Mouse (Mus musculus) liver, postnatal 0 days (tissue): ENCODE results near the gene Cited2. TPM values are rescaled to one million over a fixed set of nuclear protein-coding genes. Genes with fewer than 3 reads are reported as not detected.
A peak's percentile ranks its signal among the peaks of the same experiment; 100 is the strongest.

Experiments
- ATAC-seq: fragments of 200-750 bp; cut with Nextera tagmentation; 2 replicates; pipeline ENCODE4 v1.8.0; 2017; ENCODE audit warnings: mild to moderate bottlenecking, moderate library complexity
- DNase-seq: peaks from one replicate; pipeline ENCODE4 v3.0.0-alpha.2; 2016
- H3K27ac ChIP-seq: fragments of 300-500 bp; sonication (generic); 2 replicates; pipeline ENCODE4 v1.5.1; 2014; ENCODE audit warnings: antibody characterized with exemption, moderate library complexity, mild to moderate bottlenecking, low read depth
- H3K27me3 ChIP-seq: fragments of 300-500 bp; sonication (generic); 2 replicates; pipeline ENCODE4 v1.6.1; 2014; ENCODE audit warnings: low read length, control low read depth, mixed read lengths; ENCODE audit not compliant: insufficient read depth
- H3K36me3 ChIP-seq: fragments of 300-500 bp; sonication (generic); replicated peaks from 2 replicates; pipeline ENCODE4 v1.6.1; 2014; ENCODE audit warnings: mild to moderate bottlenecking, control low read depth, low read length, moderate library complexity, mixed read lengths; ENCODE audit not compliant: insufficient read depth
- H3K4me1 ChIP-seq: fragments of 300-500 bp; sonication (generic); 2 replicates; pipeline ENCODE4 v1.6.1; 2014; ENCODE audit warnings: antibody characterized with exemption, mild to moderate bottlenecking, control low read depth; ENCODE audit not compliant: insufficient read depth
- H3K4me2 ChIP-seq: fragments of 300-500 bp; sonication (generic); 2 replicates; pipeline ENCODE4 v1.6.1; 2014; ENCODE audit warnings: low read depth, mild to moderate bottlenecking, low read length, moderate library complexity, mixed read lengths
- H3K4me3 ChIP-seq: fragments of 300-500 bp; sonication (generic); 2 replicates; pipeline ENCODE4 v1.5.1; 2014; ENCODE audit warnings: low read depth, low read length
- H3K9ac ChIP-seq: fragments of 300-500 bp; sonication (generic); replicated peaks from 2 replicates; pipeline ENCODE4 v1.6.1; 2014; ENCODE audit warnings: mild to moderate bottlenecking, moderate library complexity
- H3K9me3 ChIP-seq: fragments of 300-500 bp; sonication (generic); 2 replicates; pipeline ENCODE4 v1.6.1; 2016; ENCODE audit warnings: mild to moderate bottlenecking, control low read depth, low read length, mixed read lengths
- CTCF ChIP-seq: sonication (generic); IDR thresholded peaks from 2 replicates; pipeline ENCODE4 v1.5.1; 2016; ENCODE audit warnings: antibody characterized with exemption, low read depth
- EP300 ChIP-seq: IDR thresholded peaks from 2 replicates; pipeline ENCODE4 v1.6.1; 2016; ENCODE audit warnings: antibody characterized with exemption, low read depth, mild to moderate bottlenecking
- WGBS: fragments of 180-500 bp; shearing (Covaris S2); extraction: QIAGEN DNeasy Blood & Tissue Kit; methylation state at CpG from one replicate; pipeline ENCODE4 v1.1.7; 2014; ENCODE audit not compliant: insufficient replicate concordance; 5-methylcytosine and 5-hydroxymethylcytosine counted together
- polyA plus RNA-seq: library from polyadenylated mRNA; unstranded; fragments of >200 nt; fragmentation: Nextera tagmentation; extraction: Ambion mirVana; gene quantifications from 2 replicates; pipeline ENCODE4 v1.2.1, GENCODE M21; 2015

Cited2 gene
- polyA plus RNA-seq, 1 experiment from 2014 or later, result 17.0 TPM

GRCm38 (mm10) chr10:17681386-17681785, 41.6 kb upstream of the Cited2 start:
- no peaks in the 10 kb centered on the region for H3K9me3 ChIP-seq
- ATAC-seq (peak; percentile 59; the same call in 1 of the 2 replicates), DNase-seq (no peak)
- no peak overlapping the region for H3K27ac ChIP-seq
- 73% methylated on average over 2 of the region's 2 CpGs for WGBS
- no peaks in the 10 kb centered on the region for H3K36me3 ChIP-seq
- no peak overlapping the region for H3K4me2 ChIP-seq
- TF ChIP-seq CTCF (no peak), EP300 (no peak)
- H3K27me3 ChIP-seq, result no peaks in the 10 kb centered on the region
- H3K4me1 ChIP-seq, result peaks cover 14% of the 10 kb centered on the region
- H3K9ac ChIP-seq, result no peak overlapping the region
- H3K4me3 ChIP-seq, result no peak overlapping the region

- Histone ChIP-seq H3K4me2 (peak overlapping the region; percentile 62), H3K4me3 (peak overlapping the region; percentile 38), H3K27ac (peak overlapping the region; percentile 52), H3K27me3 (no peaks in the 10 kb centered on the region), H3K36me3 (no peaks in the 10 kb centered on the region), H3K9ac (no peak overlapping the region), H3K4me1 (peaks cover 14% of the 10 kb centered on the region), H3K9me3 (no peaks in the 10 kb centered on the region)
- WGBS, result 13% methylated on average over 6 of the region's 6 CpGs
- DNase-seq, result peak; percentile 22
- peak; percentile 75 for ATAC-seq
- TF ChIP-seq CTCF, result no peak
- no peak for TF ChIP-seq EP300
These were observed 39.1 kb upstream of the Cited2 start for GRCm38 (mm10) chr10:17683852-17684428.

GRCm38 (mm10) chr10:17689806-17690205, 33.2 kb upstream of the Cited2 start:
- Histone ChIP-seq H3K4me2 (no peak overlapping the region), H3K9ac (no peak overlapping the region), H3K27ac (no peak overlapping the region), H3K36me3 (no peaks in the 10 kb centered on the region), H3K4me1 (no peaks in the 10 kb centered on the region), H3K4me3 (no peak overlapping the region), H3K9me3 (no peaks in the 10 kb centered on the region), H3K27me3 (no peaks in the 10 kb centered on the region)
- WGBS, result 55% methylated on average over 4 of the region's 4 CpGs
- ATAC-seq (no peak), DNase-seq (no peak)
- TF ChIP-seq EP300, result no peak
- TF ChIP-seq CTCF, result no peak

- ATAC-seq, result no peak
- H3K4me1 ChIP-seq, result no peaks in the 10 kb centered on the region
- no peak for DNase-seq
- 38% methylated on average over 1 of the region's 1 CpGs for WGBS
- no peaks in the 10 kb centered on the region for H3K36me3 ChIP-seq
- H3K9ac ChIP-seq, result no peak overlapping the region
- no peak overlapping the region for H3K4me3 ChIP-seq
- no peak overlapping the region for H3K27ac ChIP-seq
- no peak overlapping the region for H3K4me2 ChIP-seq
- no peaks in the 10 kb centered on the region for H3K27me3 ChIP-seq
- no peak for TF ChIP-seq EP300
- TF ChIP-seq CTCF, result no peak
- no peaks in the 10 kb centered on the region for H3K9me3 ChIP-seq
These were observed 31.3 kb upstream of the Cited2 start for GRCm38 (mm10) chr10:17691709-17692108.

GRCm38 (mm10) chr10:17695801-17696200, 27.2 kb upstream of the Cited2 start:
- Histone ChIP-seq H3K9me3 (no peaks in the 10 kb centered on the region), H3K4me2 (no peak overlapping the region), H3K4me1 (no peaks in the 10 kb centered on the region), H3K27ac (no peak overlapping the region), H3K9ac (no peak overlapping the region), H3K27me3 (no peaks in the 10 kb centered on the region), H3K4me3 (no peak overlapping the region), H3K36me3 (no peaks in the 10 kb centered on the region)
- DNase-seq, result no peak
- ATAC-seq, result no peak
- WGBS, result 76% methylated on average over 3 of the region's 3 CpGs
- no peak for TF ChIP-seq EP300
- no peak for TF ChIP-seq CTCF

- no peak for ATAC-seq
- Histone ChIP-seq H3K4me2 (no peak overlapping the region), H3K27me3 (no peaks in the 10 kb centered on the region), H3K9me3 (no peaks in the 10 kb centered on the region), H3K4me1 (no peaks in the 10 kb centered on the region), H3K9ac (no peak overlapping the region), H3K27ac (no peak overlapping the region; the same call in 1 of the 2 replicates), H3K4me3 (no peak overlapping the region), H3K36me3 (no peaks in the 10 kb centered on the region)
- TF ChIP-seq EP300, result no peak
- no peak for TF ChIP-seq CTCF
- WGBS, result 39% methylated on average over 7 of the region's 7 CpGs
- DNase-seq, result no peak
These were observed 25.4 kb upstream of the Cited2 start for GRCm38 (mm10) chr10:17697376-17698265.
